Mouse (Mus musculus): ENCODE results near the gene Phldb1. TPM values are rescaled to one million over a fixed set of nuclear protein-coding genes. Genes with fewer than 3 reads are reported as not detected.

Phldb1 gene
- polyA plus RNA-seq, 1 experiment from 2014 or later, result 2.2 TPM

DNA sequence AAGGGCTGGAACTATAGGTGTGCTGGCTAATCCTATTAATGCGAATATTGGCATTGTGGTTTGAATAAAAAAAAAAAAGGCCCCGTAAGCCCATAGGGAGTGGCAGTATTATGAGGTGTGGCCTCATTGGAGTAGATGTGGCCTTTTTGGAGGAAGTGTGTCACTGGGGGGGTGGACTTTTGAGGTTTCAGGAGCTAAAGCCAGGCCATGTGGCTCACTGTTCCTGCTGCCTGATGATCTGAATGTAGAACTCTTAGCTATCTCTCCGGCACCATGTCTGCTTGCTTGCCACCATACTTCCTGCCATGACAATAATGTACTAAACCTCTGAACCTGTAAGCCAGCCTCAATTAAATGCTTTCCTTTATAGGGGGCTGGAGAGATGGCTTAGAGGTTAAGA, 12.3 kb upstream of the Phldb1 start:
- Histone ChIP-seq H3K9me3 (replicated peaks; ENCODE audit: control insufficient read depth, low read length) (no peaks in the 10 kb centered on the region), H3K4me2 (ENCODE audit: low read depth, low read length) (no peak overlapping the region), H3K27me3 (ENCODE audit: control insufficient read depth, insufficient read depth, low read depth, low read length) (no peaks in the 10 kb centered on the region), H3K27ac (ENCODE audit: low read length) (no peak overlapping the region), H3K4me3 (ENCODE audit: low read depth, low read length) (no peak overlapping the region), H3K4me1 (ENCODE audit: control insufficient read depth, low read depth, low read length) (no peaks in the 10 kb centered on the region), H3K36me3 (ENCODE audit: control insufficient read depth, insufficient read depth) (peaks cover 47% of the 10 kb centered on the region), H3K9ac (ENCODE audit: low read depth, low read length) (no peak overlapping the region)
- no peak for ATAC-seq (ENCODE audit: low read depth)
- WGBS (ENCODE audit: insufficient replicate concordance), result 84% methylated on average over 3 of the region's 3 CpGs

- Histone ChIP-seq H3K9ac (ENCODE audit: low read depth, low read length) (no peak overlapping the region), H3K27ac (ENCODE audit: low read length) (no peak overlapping the region), H3K4me1 (ENCODE audit: control insufficient read depth, low read depth, low read length) (no peaks in the 10 kb centered on the region), H3K27me3 (ENCODE audit: control insufficient read depth, insufficient read depth, low read depth, low read length) (no peaks in the 10 kb centered on the region), H3K9me3 (replicated peaks; ENCODE audit: control insufficient read depth, low read length) (no peaks in the 10 kb centered on the region), H3K4me2 (ENCODE audit: low read depth, low read length) (no peak overlapping the region), H3K36me3 (ENCODE audit: control insufficient read depth, insufficient read depth) (peaks cover 43% of the 10 kb centered on the region), H3K4me3 (ENCODE audit: low read depth, low read length) (no peak overlapping the region)
- 80% methylated on average over 3 of the region's 3 CpGs for WGBS (ENCODE audit: insufficient replicate concordance)
- no peak for ATAC-seq (ENCODE audit: low read depth)
These were observed 11.7 kb upstream of the Phldb1 start for GRCm38 (mm10) chr9:44746666-44747065.

DNA sequence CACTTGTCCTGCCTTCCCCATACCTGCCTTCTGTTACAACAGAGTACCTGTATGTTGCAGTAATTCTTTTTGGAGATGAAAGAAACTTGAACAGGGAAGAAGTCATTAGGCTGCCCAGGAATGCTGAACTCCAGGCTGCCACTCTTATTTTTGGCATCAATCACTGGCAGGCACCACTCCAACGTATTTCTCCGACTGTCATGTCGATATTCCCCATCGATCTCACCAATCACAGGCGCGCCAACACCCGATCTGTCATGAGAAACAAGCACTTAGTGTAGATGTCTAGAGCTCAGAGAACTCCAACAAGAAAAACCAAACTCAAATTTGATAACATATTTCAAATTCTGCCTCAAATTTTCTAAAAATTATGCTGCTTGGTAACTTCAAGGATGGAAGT, 10.4 kb upstream of the Phldb1 start:
- Histone ChIP-seq H3K4me3 (ENCODE audit: low read depth, low read length) (no peak overlapping the region), H3K4me2 (ENCODE audit: low read depth, low read length) (no peak overlapping the region), H3K27me3 (ENCODE audit: control insufficient read depth, insufficient read depth, low read depth, low read length) (no peaks in the 10 kb centered on the region), H3K36me3 (ENCODE audit: control insufficient read depth, insufficient read depth) (peaks cover 37% of the 10 kb centered on the region), H3K27ac (ENCODE audit: low read length) (no peak overlapping the region), H3K4me1 (ENCODE audit: control insufficient read depth, low read depth, low read length) (no peaks in the 10 kb centered on the region), H3K9ac (ENCODE audit: low read depth, low read length) (no peak overlapping the region), H3K9me3 (replicated peaks; ENCODE audit: control insufficient read depth, low read length) (no peaks in the 10 kb centered on the region)
- 94% methylated on average over 7 of the region's 7 CpGs for WGBS (ENCODE audit: insufficient replicate concordance)
- ATAC-seq (ENCODE audit: low read depth), result no peak

DNA sequence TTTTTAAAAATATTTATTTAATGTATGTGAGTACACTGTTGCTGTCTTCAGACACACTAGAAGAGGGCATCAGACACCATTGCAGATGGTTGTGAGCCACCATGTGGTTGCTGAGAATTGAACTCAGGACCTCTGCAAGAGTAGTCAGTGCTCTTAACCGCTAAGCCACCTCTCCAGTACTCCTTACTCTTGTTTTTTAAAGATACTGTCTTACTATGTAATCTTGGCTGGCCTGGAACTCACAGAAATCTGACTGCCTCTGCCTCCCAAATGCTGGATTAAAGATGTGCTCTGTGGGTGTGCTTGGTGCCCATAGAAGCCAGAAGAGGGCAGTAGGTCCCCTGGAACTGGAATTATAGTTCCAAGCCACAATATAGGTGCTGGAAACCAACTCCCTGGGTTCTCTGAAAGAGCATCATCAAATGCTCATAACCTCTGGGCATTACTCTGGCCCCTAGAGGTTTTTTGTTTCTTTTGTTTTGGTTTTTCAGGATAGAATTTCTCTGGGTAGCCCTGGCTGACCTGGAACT, 5.7 kb upstream of the Phldb1 start:
- Histone ChIP-seq H3K27me3 (ENCODE audit: control insufficient read depth, insufficient read depth, low read depth, low read length) (peaks cover 7% of the 10 kb centered on the region), H3K36me3 (ENCODE audit: control insufficient read depth, insufficient read depth) (peaks cover 19% of the 10 kb centered on the region), H3K4me3 (ENCODE audit: low read depth, low read length) (no peak overlapping the region), H3K9me3 (replicated peaks; ENCODE audit: control insufficient read depth, low read length) (no peaks in the 10 kb centered on the region; the same call in 1 of the 2 replicates), H3K4me1 (ENCODE audit: control insufficient read depth, low read depth, low read length) (no peaks in the 10 kb centered on the region), H3K4me2 (ENCODE audit: low read depth, low read length) (no peak overlapping the region), H3K27ac (ENCODE audit: low read length) (no peak overlapping the region), H3K9ac (ENCODE audit: low read depth, low read length) (no peak overlapping the region)
- ATAC-seq (ENCODE audit: low read depth), result no peak
- WGBS (ENCODE audit: insufficient replicate concordance), result 86% methylated on average over 1 of the region's 1 CpGs

DNA sequence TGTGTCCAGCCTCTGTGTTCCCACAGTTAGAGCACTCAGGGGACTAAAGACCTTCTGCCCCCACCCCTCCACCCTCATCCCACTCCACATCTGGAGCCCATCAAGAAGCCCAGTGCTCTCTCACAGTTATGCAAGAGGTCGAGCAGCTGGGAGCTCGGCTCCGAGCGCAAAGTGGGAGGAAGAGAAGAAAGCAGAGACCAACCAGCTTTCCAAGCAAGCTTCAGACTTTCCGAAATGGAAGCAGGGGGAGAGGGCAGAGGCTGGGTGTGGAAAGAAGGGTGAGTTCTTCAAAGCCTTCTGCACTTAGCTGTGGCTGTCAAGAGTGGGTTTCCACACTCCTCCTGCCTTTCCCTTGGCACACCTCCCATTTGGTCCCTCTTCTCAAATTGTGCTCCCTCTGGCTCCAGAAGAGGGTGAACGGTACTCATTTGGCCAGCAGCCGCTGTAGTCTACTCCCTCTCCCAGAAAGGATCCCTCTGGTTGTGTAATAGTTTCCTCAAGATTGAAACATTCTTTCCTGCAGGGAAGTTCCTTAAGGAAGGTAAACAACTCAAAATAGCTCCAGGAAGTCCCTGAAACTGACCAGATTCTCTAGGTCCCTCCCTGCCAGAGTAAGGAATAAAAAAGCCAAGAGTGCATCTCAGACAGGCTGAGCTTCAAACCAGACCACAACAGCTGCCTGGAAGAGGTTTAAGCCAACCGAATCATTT, 2.4 kb upstream of the Phldb1 start:
- Histone ChIP-seq H3K9ac (ENCODE audit: low read depth, low read length) (no peak overlapping the region), H3K4me2 (ENCODE audit: low read depth, low read length) (no peak overlapping the region), H3K4me3 (ENCODE audit: low read depth, low read length) (no peak overlapping the region), H3K36me3 (ENCODE audit: control insufficient read depth, insufficient read depth) (peaks cover 2% of the 10 kb centered on the region; the same call in 1 of the 2 replicates), H3K27me3 (ENCODE audit: control insufficient read depth, insufficient read depth, low read depth, low read length) (peaks cover 40% of the 10 kb centered on the region), H3K27ac (ENCODE audit: low read length) (no peak overlapping the region), H3K4me1 (ENCODE audit: control insufficient read depth, low read depth, low read length) (peaks cover 9% of the 10 kb centered on the region; the same call in 1 of the 2 replicates), H3K9me3 (replicated peaks; ENCODE audit: control insufficient read depth, low read length) (no peaks in the 10 kb centered on the region; the same call in 1 of the 2 replicates)
- WGBS (ENCODE audit: insufficient replicate concordance), result 38% methylated on average over 8 of the region's 8 CpGs
- ATAC-seq (ENCODE audit: low read depth), result no peak

DNA sequence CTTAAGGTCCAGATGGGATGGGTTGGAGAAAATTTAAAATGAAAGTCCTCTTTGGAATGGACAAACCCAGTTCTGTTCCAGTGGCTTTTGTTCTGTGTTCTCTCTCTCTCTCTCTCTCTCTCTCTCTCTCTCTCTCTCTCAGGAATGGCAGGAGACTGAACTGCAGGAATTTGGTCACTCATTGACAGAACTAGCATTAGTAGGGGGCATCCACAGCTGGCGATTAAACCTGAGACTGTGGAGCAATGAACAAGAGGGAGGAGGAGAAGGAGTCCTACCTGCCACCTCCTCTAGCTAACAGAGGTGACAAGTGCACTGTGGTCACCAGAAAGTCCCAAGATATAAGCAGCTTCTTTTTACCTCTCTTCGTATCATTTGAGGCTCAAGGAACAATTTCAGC, 1.3 kb upstream of the Phldb1 start:
- no peak overlapping the region for H3K4me2 ChIP-seq (ENCODE audit: low read depth, low read length)
- H3K4me3 ChIP-seq (ENCODE audit: low read depth, low read length), result no peak overlapping the region
- H3K27ac ChIP-seq (ENCODE audit: low read length), result no peak overlapping the region
- 53% methylated on average over 2 of the region's 2 CpGs for WGBS (ENCODE audit: insufficient replicate concordance)
- no peak overlapping the region for H3K9ac ChIP-seq (ENCODE audit: low read depth, low read length)
- H3K27me3 ChIP-seq (ENCODE audit: control insufficient read depth, insufficient read depth, low read depth, low read length), result peaks cover 44% of the 10 kb centered on the region
- no peaks in the 10 kb centered on the region for H3K36me3 ChIP-seq (ENCODE audit: control insufficient read depth, insufficient read depth)
- peaks cover 15% of the 10 kb centered on the region for H3K4me1 ChIP-seq (ENCODE audit: control insufficient read depth, low read depth, low read length)
- no peak for ATAC-seq (ENCODE audit: low read depth)
- no peaks in the 10 kb centered on the region; the same call in 1 of the 2 replicates for H3K9me3 ChIP-seq (replicated peaks; ENCODE audit: control insufficient read depth, low read length)

- no peak overlapping the region for H3K4me2 ChIP-seq (ENCODE audit: low read depth, low read length)
- H3K4me1 ChIP-seq (ENCODE audit: control insufficient read depth, low read depth, low read length), result peaks cover 15% of the 10 kb centered on the region
- WGBS (ENCODE audit: insufficient replicate concordance), result 63% methylated on average over 6 of the region's 6 CpGs
- no peak for ATAC-seq (ENCODE audit: low read depth)
- H3K36me3 ChIP-seq (ENCODE audit: control insufficient read depth, insufficient read depth), result no peaks in the 10 kb centered on the region
- no peak overlapping the region for H3K4me3 ChIP-seq (ENCODE audit: low read depth, low read length)
- peaks cover 44% of the 10 kb centered on the region for H3K27me3 ChIP-seq (ENCODE audit: control insufficient read depth, insufficient read depth, low read depth, low read length)
- no peak overlapping the region for H3K9ac ChIP-seq (ENCODE audit: low read depth, low read length)
- no peak overlapping the region for H3K27ac ChIP-seq (ENCODE audit: low read length)
- H3K9me3 ChIP-seq (replicated peaks; ENCODE audit: control insufficient read depth, low read length), result no peaks in the 10 kb centered on the region; the same call in 1 of the 2 replicates
These were observed 888 bp upstream of the Phldb1 start for GRCm38 (mm10) chr9:44735886-44736285.

- no peaks in the 10 kb centered on the region for H3K9me3 ChIP-seq (replicated peaks; ENCODE audit: control insufficient read depth, low read length)
- peaks cover 44% of the 10 kb centered on the region for H3K27me3 ChIP-seq (ENCODE audit: control insufficient read depth, insufficient read depth, low read depth, low read length)
- H3K4me3 ChIP-seq (ENCODE audit: low read depth, low read length), result peak overlapping the region; percentile 55
- peaks cover 15% of the 10 kb centered on the region for H3K4me1 ChIP-seq (ENCODE audit: control insufficient read depth, low read depth, low read length)
- H3K4me2 ChIP-seq (ENCODE audit: low read depth, low read length), result peak overlapping the region; percentile 75
- WGBS (ENCODE audit: insufficient replicate concordance), result 1% methylated on average over 78 of the region's 79 CpGs
- no peak overlapping the region for H3K27ac ChIP-seq (ENCODE audit: low read length)
- no peaks in the 10 kb centered on the region for H3K36me3 ChIP-seq (ENCODE audit: control insufficient read depth, insufficient read depth)
- H3K9ac ChIP-seq (ENCODE audit: low read depth, low read length), result peak overlapping the region; percentile 21; the same call in 1 of the 2 replicates
- ATAC-seq (ENCODE audit: low read depth), result no peak; the same call in 1 of the 2 replicates
These were observed 1.1 kb downstream of the Phldb1 start for GRCm38 (mm10) chr9:44733671-44734523.

Data from liver, embryonic 16.5 days (tissue).